Mouse (Mus musculus): Measurements from ENCODE around the gene Zc3h12a.
A peak's percentile ranks its signal among the peaks of the same experiment; 100 is the strongest.

Zc3h12a gene

DNA sequence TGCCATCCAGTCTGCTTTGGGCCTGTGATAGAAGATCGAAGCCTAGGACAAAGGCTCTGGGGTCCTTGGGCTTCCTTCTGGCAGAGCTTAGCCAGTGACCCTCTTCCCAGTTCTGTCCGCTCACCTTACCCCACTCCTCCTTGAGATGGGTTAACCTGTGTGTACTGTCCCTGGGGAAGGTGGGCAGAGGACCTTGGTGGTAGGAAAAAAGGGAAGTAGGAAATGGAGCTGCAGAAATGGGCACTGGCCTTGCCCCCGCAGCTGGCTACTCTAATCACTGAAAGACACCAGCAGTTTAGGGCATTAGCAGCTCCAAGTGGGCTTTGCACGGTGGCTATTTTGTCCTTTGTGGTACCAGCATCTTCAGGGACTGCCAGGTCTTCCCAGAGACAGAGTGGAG, 12.6 kb downstream of the Zc3h12a start:
- DNase-seq (ENCODE audit: low spot score) = no peak

- peak; percentile 49 for DNase-seq (ENCODE audit: low spot score)
These were observed 13.0 kb downstream of the Zc3h12a start for GRCm38 (mm10) chr4:125114638-125115037.

GRCm38 (mm10) chr4:125105354-125105753, 22.3 kb downstream of the Zc3h12a start:
- DNase-seq (ENCODE audit: low spot score) = no peak

DNA sequence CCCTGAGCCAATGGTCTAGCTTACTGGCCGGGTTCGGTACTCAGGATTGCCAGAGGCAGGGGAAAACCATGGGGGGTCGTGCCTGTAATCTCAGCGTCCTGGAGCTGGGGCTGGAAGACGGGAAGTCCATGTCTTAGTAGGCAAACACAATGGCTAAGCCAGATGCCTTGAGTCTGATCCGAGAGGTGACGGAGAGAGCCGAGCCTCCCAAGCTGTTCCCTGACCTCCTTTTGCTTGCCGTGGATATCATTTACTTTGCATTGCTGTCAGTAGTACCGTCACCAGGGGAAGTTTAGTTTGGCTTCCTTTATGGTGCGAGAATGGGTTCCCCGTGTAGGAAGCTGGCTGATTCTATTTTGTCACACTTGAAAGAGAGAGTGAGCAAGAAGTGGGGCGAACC, 26.3 kb downstream of the Zc3h12a start:
- DNase-seq (ENCODE audit: low spot score) = no peak

GRCm38 (mm10) chr4:125099458-125099857, 28.2 kb downstream of the Zc3h12a start:
- DNase-seq (ENCODE audit: low spot score) = peak; percentile 67

- no peak for DNase-seq (ENCODE audit: low spot score)
These were observed 30.2 kb downstream of the Zc3h12a start for GRCm38 (mm10) chr4:125097412-125097811.

DNA sequence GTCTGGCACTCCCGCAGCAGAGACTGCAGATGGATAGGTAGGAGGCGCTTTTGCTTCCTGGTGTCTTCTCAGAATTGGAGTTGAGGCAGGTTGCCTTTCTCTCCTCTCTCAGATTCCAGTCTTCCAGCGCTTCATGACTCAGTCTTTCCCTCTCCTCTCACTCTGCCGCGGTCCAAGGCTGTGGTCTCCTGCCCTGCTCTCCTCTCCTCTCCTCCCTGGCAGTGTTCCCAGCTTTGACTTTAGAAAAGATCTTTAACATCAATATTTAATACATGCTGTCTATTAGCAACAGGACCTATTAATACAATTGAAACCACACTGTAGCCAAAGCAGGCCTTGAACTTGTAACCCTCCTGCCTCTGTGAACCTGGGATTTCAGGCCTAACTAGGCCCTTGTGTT, 31.6 kb downstream of the Zc3h12a start:
- no peak for DNase-seq (ENCODE audit: low spot score)

DNA sequence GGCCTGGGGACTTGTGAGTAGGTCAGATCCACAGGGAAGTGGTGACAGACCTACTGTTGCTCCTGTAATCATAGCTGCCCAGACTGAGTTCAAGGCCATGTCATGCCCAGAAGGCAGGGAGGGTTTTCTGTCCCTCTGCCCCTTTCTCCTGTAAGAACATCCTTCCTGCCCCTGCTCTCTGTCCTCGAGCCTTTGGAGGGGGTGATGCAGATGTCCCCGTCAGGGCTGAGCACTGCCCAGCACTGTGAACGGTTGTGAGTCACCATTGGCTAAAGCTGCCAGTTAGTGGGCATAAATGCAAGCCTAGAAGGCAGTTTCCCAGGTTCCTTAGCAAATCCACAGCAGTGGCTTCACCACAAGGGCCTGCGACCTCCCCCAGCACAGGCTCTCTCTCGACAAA, 34.6 kb downstream of the Zc3h12a start:
- no peak for DNase-seq (ENCODE audit: low spot score)

GRCm38 (mm10) chr4:125085346-125085841, 42.2 kb downstream of the Zc3h12a start:
- peak; percentile 89 for DNase-seq (ENCODE audit: low spot score)

DNA sequence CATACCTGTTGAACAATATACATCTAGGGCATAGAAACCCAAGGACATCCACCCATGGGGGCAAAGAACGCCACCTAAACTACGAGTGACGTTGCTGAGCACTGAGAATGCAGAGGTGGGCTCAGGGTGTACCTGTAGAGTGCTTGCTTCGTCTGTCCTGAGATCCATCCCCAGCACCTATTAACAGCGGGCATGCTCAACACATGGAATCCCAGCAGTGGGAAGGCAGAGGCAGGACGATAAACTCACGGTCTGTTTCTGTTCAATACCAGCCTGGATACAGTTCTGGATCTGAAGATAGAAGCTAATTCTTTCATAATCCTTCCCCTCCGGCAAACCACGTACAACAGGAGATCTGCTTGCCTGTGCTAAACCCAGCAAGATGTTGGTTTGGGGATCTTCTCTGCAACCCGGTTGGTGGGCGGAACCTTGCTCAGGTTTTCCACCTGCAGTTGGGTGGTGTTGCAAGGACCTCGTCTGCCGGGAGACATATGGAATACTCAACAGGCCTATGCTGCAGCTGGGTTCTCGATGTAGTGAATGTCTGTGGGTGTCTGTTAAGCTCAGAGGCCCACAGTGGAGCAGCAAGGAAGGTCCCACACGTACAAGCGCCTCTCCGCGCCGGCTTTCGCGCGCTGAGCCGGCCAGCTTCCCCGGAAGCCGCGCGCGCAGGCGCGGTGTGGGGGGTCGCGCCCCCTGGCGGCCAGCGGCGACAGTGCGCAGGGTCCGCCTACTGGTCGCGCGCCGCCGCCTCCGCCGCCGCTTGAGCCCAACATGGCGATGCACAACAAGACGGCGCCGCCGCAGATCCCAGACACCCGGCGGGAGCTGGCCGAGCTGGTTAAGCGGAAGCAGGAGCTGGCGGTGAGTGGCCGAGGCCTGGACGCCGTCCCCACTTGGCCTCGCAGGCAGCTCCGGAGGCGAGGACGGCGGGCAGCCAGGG, 43.0 kb downstream of the Zc3h12a start, which contains the start of gene Meaf6:
Gene Meaf6, plus strand, starts transcription at position 732 of the 943 bp plus-strand sequence.
- DNase-seq (ENCODE audit: low spot score) = peak; percentile 88

- DNase-seq (ENCODE audit: low spot score) = no peak
These were observed 48.9 kb downstream of the Zc3h12a start for GRCm38 (mm10) chr4:125078698-125079097.

DNA sequence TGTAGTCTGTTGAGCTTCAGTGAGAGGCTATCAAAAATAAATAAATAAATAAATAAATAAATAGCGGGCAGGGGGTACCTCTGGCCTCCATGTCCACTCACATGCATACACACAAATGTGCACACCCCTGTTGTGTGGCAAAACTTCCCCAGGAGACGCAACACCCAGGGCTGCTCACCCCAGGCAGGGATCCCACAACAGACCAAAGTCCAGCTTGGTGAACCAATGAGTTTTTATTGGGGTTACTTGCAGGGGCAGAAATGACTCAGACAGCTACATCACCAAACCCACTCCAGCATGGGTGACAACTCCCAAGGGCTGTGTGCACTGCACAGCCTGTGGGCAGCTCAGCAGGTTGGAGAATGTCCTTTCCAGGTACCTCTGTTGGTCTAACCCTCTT, 49.9 kb downstream of the Zc3h12a start:
- DNase-seq (ENCODE audit: low spot score) = no peak

Measured in yolk sac, embryonic 10.5 days (tissue).